9 mouse cellular contexts compared by ENCODE assay signal in genomic region chr13:52060418-52060870, GRCm38 (mm10).
DNase-seq lines count a peak whose midpoint lies in the region; ATAC-seq lines count a peak whose summit lies in the region.
"Had no signal": no experiment of that assay in that cellular context is flagged by ENCODE, and none has a peak within 500 bp of the region (broad histone marks: within the 10 kb centered on the region; RNA-seq: fewer than 3 reads in every experiment).

No protein-coding gene starts in this region.

- no peaks in the 10 kb centered on the region for H3K27me3 ChIP-seq in kidney, embryonic 16.5 days (ENCODE audit: insufficient read depth, low read length)
- H3K27me3 ChIP-seq in liver, embryonic 12.5 days (replicated peaks): no peaks in the 10 kb centered on the region
- no peaks in the 10 kb centered on the region for H3K27me3 ChIP-seq in forebrain, embryonic 13.5 days
- H3K27me3 ChIP-seq: stomach, embryonic 15.5 days had no signal

- intact Hi-C loops in left cerebral cortex, postnatal 36 days (cut with DNase I): no loop called here

- H3K9ac ChIP-seq in kidney, embryonic 16.5 days (replicated peaks; ENCODE audit: low read length): no peak overlapping the region
- H3K9ac ChIP-seq in liver, embryonic 12.5 days: no peak overlapping the region
- no peak overlapping the region for H3K9ac ChIP-seq in forebrain, embryonic 13.5 days
- H3K9ac ChIP-seq: stomach, embryonic 15.5 days had no signal

- no peaks in the 10 kb centered on the region for H3K9me3 ChIP-seq in kidney, embryonic 16.5 days (ENCODE audit: low read length)
- H3K9me3 ChIP-seq in liver, embryonic 12.5 days (replicated peaks): no peaks in the 10 kb centered on the region
- no peaks in the 10 kb centered on the region for H3K9me3 ChIP-seq in forebrain, embryonic 13.5 days (replicated peaks)
- H3K9me3 ChIP-seq: stomach, embryonic 15.5 days had no signal

- H3K36me3 ChIP-seq in kidney, embryonic 16.5 days (ENCODE audit: insufficient read depth, low read length): no peaks in the 10 kb centered on the region
- H3K36me3 ChIP-seq in liver, embryonic 12.5 days: no peaks in the 10 kb centered on the region
- H3K36me3 ChIP-seq in forebrain, embryonic 13.5 days (ENCODE audit: poor library complexity, severe bottlenecking): no peaks in the 10 kb centered on the region
- H3K36me3 ChIP-seq: stomach, embryonic 15.5 days had no signal

- peak; percentile 15 for DNase-seq in cerebellum, adult 11 months
- DNase-seq in cerebellum, postnatal 4 days (ENCODE audit: low spot score in 2 of 2): no peak
- DNase-seq in cerebellum, postnatal 25 days: peak; percentile 17 to 40
- no peak for DNase-seq in left cerebral cortex, postnatal 36 days (ENCODE audit: low spot score in 2 of 2)

- H3K4me1 ChIP-seq in kidney, embryonic 16.5 days (ENCODE audit: insufficient read depth, low read length): peaks cover 17% of the 10 kb centered on the region
- H3K4me1 ChIP-seq in liver, embryonic 12.5 days: peaks cover 33% of the 10 kb centered on the region
- no peaks in the 10 kb centered on the region for H3K4me1 ChIP-seq in forebrain, embryonic 13.5 days

- H3K4me3 ChIP-seq in kidney, embryonic 16.5 days (ENCODE audit: low read length): no peak overlapping the region
- H3K4me3 ChIP-seq in liver, embryonic 12.5 days: no peak overlapping the region
- H3K4me3 ChIP-seq in forebrain, embryonic 13.5 days: no peak overlapping the region
- H3K4me3 ChIP-seq: stomach, embryonic 15.5 days had no signal

- WGBS in kidney, embryonic 16.5 days: 9% methylated on average over 10 of the region's 10 CpGs
- WGBS in liver, embryonic 12.5 days (ENCODE audit: insufficient replicate concordance): 60% methylated on average over 10 of the region's 10 CpGs
- 78% methylated on average over 10 of the region's 10 CpGs for WGBS in forebrain, embryonic 13.5 days

- ATAC-seq in kidney, embryonic 16.5 days (ENCODE audit: low FRiP score, low TSS enrichment): peak; percentile 85
- peak; percentile 38 for ATAC-seq in liver, embryonic 12.5 days
- no peak for ATAC-seq in inflammation-experienced regulatory T-cells, adult 6 months
- no peak for ATAC-seq in forebrain, embryonic 13.5 days

- peak overlapping the region; percentile 26; the same call in 1 of the 2 replicates for H3K4me2 ChIP-seq in kidney, embryonic 16.5 days (replicated peaks; ENCODE audit: low read depth, low read length)
- no peak overlapping the region for H3K4me2 ChIP-seq in liver, embryonic 12.5 days
- H3K4me2 ChIP-seq in forebrain, embryonic 13.5 days: no peak overlapping the region
- H3K4me2 ChIP-seq: stomach, embryonic 15.5 days had no signal

- peak overlapping the region; percentile 78 for H3K27ac ChIP-seq in kidney, embryonic 16.5 days (ENCODE audit: low read length)
- H3K27ac ChIP-seq in liver, embryonic 12.5 days: no peak overlapping the region
- no peak overlapping the region for H3K27ac ChIP-seq in forebrain, embryonic 13.5 days
- H3K27ac ChIP-seq: stomach, embryonic 15.5 days had no signal

Comparison
In these comparisons a context has a peak if more than half of its experiments do, and no peak if none do; other contexts are left out.
1. DNase-seq: peak in cerebellum, adult 11 months (single experiment) and cerebellum, postnatal 25 days (2 of 2); none in cerebellum, postnatal 4 days (0 of 2) and left cerebral cortex, postnatal 36 days (0 of 2).
2. ATAC-seq: peak in kidney, embryonic 16.5 days (single experiment) and liver, embryonic 12.5 days (single experiment); none in inflammation-experienced regulatory T-cells, adult 6 months (single experiment) and forebrain, embryonic 13.5 days (single experiment).